Mouse (Mus musculus) liver, embryonic 13.5 days (tissue): Measurements from ENCODE around the gene Fthl17e. TPM values are rescaled to one million over a fixed set of nuclear protein-coding genes. Genes with fewer than 3 reads are reported as not detected.
"Not testable (repeated sequence)": the region's sequence is repeated elsewhere in the genome, so short reads cannot be mapped to it uniquely, and the experiment has no call there.

Source experiments
- ATAC-seq: fragments of 200-750 bp; cut with Nextera tagmentation; 2 replicates; pipeline ENCODE4 v1.8.0; 2017; ENCODE audit warnings: low read depth, mild to moderate bottlenecking, moderate number of reproducible peaks, moderate library complexity
- DNase-seq: peaks from one replicate; pipeline ENCODE4 v3.0.0; 2022
- H3K27ac ChIP-seq: fragments of 300-500 bp; sonication (generic); 2 replicates; pipeline ENCODE4 v1.5.1; 2015; ENCODE audit warnings: moderate library complexity, mild to moderate bottlenecking, inconsistent platforms
- H3K27me3 ChIP-seq: fragments of 300-500 bp; sonication (generic); 2 replicates; pipeline ENCODE4 v1.6.1; 2015; ENCODE audit warnings: mild to moderate bottlenecking, inconsistent platforms
- H3K36me3 ChIP-seq: fragments of 300-500 bp; sonication (generic); 2 replicates; pipeline ENCODE4 v1.6.1; 2015; ENCODE audit warnings: mild to moderate bottlenecking, inconsistent platforms
- H3K4me1 ChIP-seq: fragments of 300-500 bp; sonication (generic); replicated peaks from 2 replicates; pipeline ENCODE4 v1.6.1; 2015; ENCODE audit warnings: inconsistent platforms
- H3K4me2 ChIP-seq: fragments of 300-500 bp; sonication (generic); 2 replicates; pipeline ENCODE4 v1.6.1; 2015; ENCODE audit warnings: inconsistent platforms, mild to moderate bottlenecking, moderate library complexity
- H3K4me3 ChIP-seq: fragments of 300-500 bp; sonication (generic); replicated peaks from 2 replicates; pipeline ENCODE4 v1.5.1; 2015; ENCODE audit warnings: mild to moderate bottlenecking, inconsistent platforms
- H3K9ac ChIP-seq: fragments of 300-500 bp; sonication (generic); 2 replicates; pipeline ENCODE4 v1.6.1; 2015; ENCODE audit warnings: mild to moderate bottlenecking, inconsistent platforms
- H3K9me3 ChIP-seq: fragments of 300-500 bp; sonication (generic); replicated peaks from 2 replicates; pipeline ENCODE4 v1.6.1; 2016; ENCODE audit warnings: inconsistent platforms
- WGBS: fragments of 180-500 bp; shearing (Covaris S2); methylation state at CpG from one replicate; pipeline ENCODE4 v1.1.7; 2015; ENCODE audit not compliant: insufficient replicate concordance; 5-methylcytosine and 5-hydroxymethylcytosine counted together
- polyA plus RNA-seq: library from polyadenylated mRNA; unstranded; fragments of >200 nt; fragmentation: Nextera tagmentation; extraction: Ambion mirVana; gene quantifications from 2 replicates; pipeline ENCODE4 v1.2.1, GENCODE M21; 2015

Gene Fthl17e
- not detected in 2 replicates for polyA plus RNA-seq

DNA sequence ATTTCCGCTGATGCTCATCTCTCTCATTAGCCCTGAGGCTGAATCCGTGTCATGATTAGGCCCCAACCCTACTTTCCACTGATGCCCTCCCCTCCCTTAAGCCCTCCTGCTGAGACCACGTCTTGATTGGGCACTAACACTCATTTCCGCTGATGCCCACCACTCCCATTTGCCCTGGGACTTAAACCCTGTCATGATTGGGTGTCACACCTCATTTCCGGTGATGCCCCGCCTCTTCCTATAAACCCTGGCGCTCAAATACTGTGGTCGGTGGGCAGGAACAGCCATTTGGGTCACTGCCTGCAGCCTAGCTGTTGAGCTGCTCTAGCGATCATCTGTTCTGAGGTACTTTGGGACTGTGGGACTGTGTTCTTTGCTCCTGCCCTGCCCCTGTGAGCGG, at the start of gene Fthl17e:
TSS of gene Fthl17e (plus strand) at position 301 of the 400 bp plus-strand sequence.
- H3K9ac ChIP-seq, H3K4me2 ChIP-seq, H3K36me3 ChIP-seq, H3K4me1 ChIP-seq, H3K4me3 ChIP-seq, H3K27ac ChIP-seq, ATAC-seq, DNase-seq, H3K9me3 ChIP-seq, H3K27me3 ChIP-seq: not testable (repeated sequence)
- 55% methylated on average over 1 of the region's 10 CpGs for WGBS

GRCm38 (mm10) chrX:8986655-8987054, 46.6 kb upstream of the Fthl17e start, which contains the start of gene Fthl17d:
TSS of gene Fthl17d (minus strand) at chrX:8986755.
- H3K9me3 ChIP-seq, DNase-seq: not testable (repeated sequence)
- WGBS, result no CpG with 5 or more reads among the region's 9 CpGs

GRCm38 (mm10) chrX:9016079-9016478, 17.2 kb upstream of the Fthl17e start:
- H3K4me3 ChIP-seq, result no peak overlapping the region
- no peaks in the 10 kb centered on the region for H3K4me1 ChIP-seq
- no peak overlapping the region for H3K4me2 ChIP-seq
- 38% methylated on average over 1 of the region's 1 CpGs for WGBS
- no peaks in the 10 kb centered on the region for H3K9me3 ChIP-seq
- no peak overlapping the region for H3K27ac ChIP-seq
- ATAC-seq, result no peak
- DNase-seq, result no peak
- no peaks in the 10 kb centered on the region for H3K27me3 ChIP-seq
- H3K9ac ChIP-seq, result no peak overlapping the region
- H3K36me3 ChIP-seq, result no peaks in the 10 kb centered on the region

More at GRCm38 (mm10) chrX:8986655-8987054, 46.6 kb upstream of the Fthl17e start, which contains the start of gene Fthl17d:
- ATAC-seq, H3K4me1 ChIP-seq, H3K27me3 ChIP-seq, H3K4me3 ChIP-seq, H3K9ac ChIP-seq, H3K27ac ChIP-seq, H3K4me2 ChIP-seq, H3K36me3 ChIP-seq: not testable (repeated sequence)

DNA sequence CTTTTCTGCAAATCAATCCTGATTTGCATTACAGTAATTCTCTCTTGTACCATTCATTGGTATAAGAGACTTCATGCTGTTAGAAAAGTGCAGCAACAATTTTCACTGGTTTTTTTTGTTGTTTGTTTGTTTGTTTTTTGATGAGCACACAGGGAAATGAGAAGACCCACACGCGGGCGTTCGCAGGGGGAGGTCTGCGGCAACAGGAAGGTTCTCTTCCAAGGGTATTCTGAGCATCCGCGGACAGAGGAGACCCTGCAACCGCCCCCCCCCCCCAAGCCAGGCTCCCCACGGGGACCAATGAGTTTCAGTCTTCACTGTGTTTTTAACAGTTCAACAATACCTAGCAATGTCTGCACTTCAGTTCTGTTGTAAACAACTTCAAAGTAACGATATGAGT, 13.8 kb upstream of the Fthl17e start:
- Histone ChIP-seq H3K9ac (no peak overlapping the region), H3K9me3 (no peaks in the 10 kb centered on the region), H3K4me3 (no peak overlapping the region), H3K4me1 (no peaks in the 10 kb centered on the region), H3K36me3 (no peaks in the 10 kb centered on the region), H3K4me2 (no peak overlapping the region), H3K27me3 (no peaks in the 10 kb centered on the region), H3K27ac (no peak overlapping the region)
- DNase-seq (no peak), ATAC-seq (no peak)
- WGBS, result 48% methylated on average over 10 of the region's 10 CpGs

GRCm38 (mm10) chrX:9041611-9042010, 8.3 kb downstream of the Fthl17e start:
- H3K4me3 ChIP-seq, ATAC-seq, H3K9ac ChIP-seq, H3K27me3 ChIP-seq, DNase-seq, H3K9me3 ChIP-seq, H3K4me2 ChIP-seq, H3K36me3 ChIP-seq, H3K4me1 ChIP-seq, H3K27ac ChIP-seq: not testable (repeated sequence)
- WGBS, result 37% methylated on average over 3 of the region's 4 CpGs

DNA sequence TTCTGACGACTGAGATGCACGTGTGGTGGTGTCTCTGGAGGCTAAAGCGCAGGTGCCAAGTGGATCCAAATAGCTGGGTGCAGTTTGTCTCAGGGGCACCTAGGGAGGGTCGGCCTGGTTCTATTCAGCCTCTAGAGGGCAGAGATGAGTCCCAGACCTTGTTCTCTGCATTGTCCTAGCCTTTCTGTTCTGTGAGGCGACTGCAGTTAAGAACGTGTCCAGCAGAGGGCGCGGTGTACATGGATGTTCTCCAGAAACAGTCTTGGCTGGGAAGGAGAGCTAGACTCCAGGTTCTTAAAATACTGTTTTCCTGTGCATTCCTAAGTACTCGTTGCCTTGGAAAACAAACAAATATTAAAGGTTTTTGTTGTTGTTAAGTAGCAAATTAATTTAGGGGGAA, 27.7 kb downstream of the Fthl17e start:
- H3K9me3 ChIP-seq, H3K9ac ChIP-seq, H3K27ac ChIP-seq, H3K4me2 ChIP-seq, H3K4me1 ChIP-seq, ATAC-seq, H3K36me3 ChIP-seq, H3K27me3 ChIP-seq, H3K4me3 ChIP-seq: not testable (repeated sequence)
- 10% methylated on average over 6 of the region's 9 CpGs for WGBS
- DNase-seq, result peak; percentile 4

DNA sequence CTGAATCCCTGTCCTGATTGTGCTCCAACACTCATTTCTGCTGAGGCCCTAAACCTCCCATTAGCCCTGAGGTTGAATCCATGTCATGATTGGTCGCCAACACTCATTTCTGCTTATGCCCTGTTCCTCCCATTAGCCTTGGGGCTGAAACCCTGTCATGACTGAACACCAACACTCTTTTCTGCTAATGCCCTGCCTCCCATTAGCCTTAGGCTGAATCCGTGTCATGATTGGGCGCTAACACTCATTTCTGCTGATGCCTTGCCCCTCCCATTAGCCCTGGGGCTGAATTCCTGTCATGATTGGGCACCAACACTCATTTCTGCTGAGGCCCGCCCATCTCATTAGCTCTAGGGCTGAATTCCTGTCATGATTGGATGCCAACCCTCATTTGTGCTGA, 28.8 kb downstream of the Fthl17e start:
- Histone ChIP-seq H3K9ac (no peak overlapping the region), H3K27ac (no peak overlapping the region), H3K36me3 (no peaks in the 10 kb centered on the region), H3K4me2 (no peak overlapping the region), H3K9me3 (no peaks in the 10 kb centered on the region), H3K27me3 (no peaks in the 10 kb centered on the region), H3K4me1 (no peaks in the 10 kb centered on the region), H3K4me3 (no peak overlapping the region)
- ATAC-seq (no peak), DNase-seq (no peak)
- 68% methylated on average over 4 of the region's 4 CpGs for WGBS

DNA sequence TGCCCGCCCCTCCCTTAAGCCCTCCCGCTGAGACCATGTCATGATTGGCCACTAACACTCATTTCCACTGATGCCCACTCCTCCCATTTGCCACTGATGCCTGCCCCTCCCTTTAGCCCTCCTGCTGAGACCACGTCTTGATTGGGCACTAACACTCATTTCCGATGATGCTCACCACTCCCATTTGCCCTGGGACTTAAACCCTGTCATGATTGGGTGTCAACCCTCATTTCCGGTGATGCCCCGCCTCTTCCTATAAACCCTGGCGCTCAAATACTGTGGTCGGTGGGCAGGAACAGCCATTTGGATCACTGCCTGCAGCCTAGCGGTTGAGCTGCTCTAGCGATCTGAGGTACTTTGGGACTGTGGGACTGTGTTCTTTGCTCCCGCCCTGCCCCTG, 29.4 kb downstream of the Fthl17e start, which contains the start of gene Fthl17f:
TSS of gene Fthl17f (plus strand) at position 301 of the 400 bp plus-strand sequence.
- not testable (repeated sequence) for H3K4me1 ChIP-seq, DNase-seq

GRCm38 (mm10) chrX:9077699-9078098, 44.4 kb downstream of the Fthl17e start:
- not testable (repeated sequence) for H3K36me3 ChIP-seq, H3K27ac ChIP-seq, ATAC-seq, H3K9me3 ChIP-seq, H3K9ac ChIP-seq, H3K4me3 ChIP-seq, H3K4me1 ChIP-seq, H3K4me2 ChIP-seq, H3K27me3 ChIP-seq
- DNase-seq, result peak; percentile 3
- 12% methylated on average over 8 of the region's 10 CpGs for WGBS

More for the DNA sequence above, 29.4 kb downstream of the Fthl17e start, which contains the start of gene Fthl17f:
- 78% methylated on average over 11 of the region's 11 CpGs for WGBS
- not testable (repeated sequence) for H3K36me3 ChIP-seq, ATAC-seq, H3K9me3 ChIP-seq, H3K4me3 ChIP-seq, H3K27me3 ChIP-seq, H3K27ac ChIP-seq, H3K4me2 ChIP-seq, H3K9ac ChIP-seq

Other genes with a start within 250 kb of the Fthl17e start
- not detected in 2 replicates for gene Ssxb5, start 229.8 kb upstream of the Fthl17e start, polyA plus RNA-seq
- not detected in 2 replicates for gene Gm6592, start 189.5 kb upstream of the Fthl17e start, polyA plus RNA-seq
- gene Gm5751, start 159.2 kb upstream of the Fthl17e start, polyA plus RNA-seq, result not detected in 2 replicates
- 0.22 and 0.33 TPM in 2 replicates for gene B630019K06Rik, start 141.1 kb upstream of the Fthl17e start, polyA plus RNA-seq
- gene Fthl17b, start 70.5 kb upstream of the Fthl17e start, polyA plus RNA-seq, result not detected in 2 replicates
- not detected in 2 replicates for gene Fthl17c, start 56.9 kb upstream of the Fthl17e start, polyA plus RNA-seq
- gene Fthl17d, start 46.7 kb upstream of the Fthl17e start, polyA plus RNA-seq, result not detected in 2 replicates
- not detected in 2 replicates for gene Fthl17f, start 29.5 kb downstream of the Fthl17e start, polyA plus RNA-seq
- gene 4930402K13Rik, start 71.1 kb downstream of the Fthl17e start, polyA plus RNA-seq, result not detected in 2 replicates
- gene Lancl3, start 166.4 kb downstream of the Fthl17e start, polyA plus RNA-seq, result 0.27 and 0.31 TPM in 2 replicates
- 3.6 and 3.7 TPM in 2 replicates for gene Gm14862, start 223.4 kb downstream of the Fthl17e start, polyA plus RNA-seq
- gene Xk, start 239.3 kb downstream of the Fthl17e start, polyA plus RNA-seq, result 18.2 and 26.5 TPM in 2 replicates